Mouse (Mus musculus): ENCODE results near the gene Nudcd3. TPM values are rescaled to one million over a fixed set of nuclear protein-coding genes. Genes with fewer than 3 reads are reported as not detected.

Nudcd3 gene
- total RNA-seq, 2 experiments from 2014 or later, result 58.5 to 62.8 TPM

DNA sequence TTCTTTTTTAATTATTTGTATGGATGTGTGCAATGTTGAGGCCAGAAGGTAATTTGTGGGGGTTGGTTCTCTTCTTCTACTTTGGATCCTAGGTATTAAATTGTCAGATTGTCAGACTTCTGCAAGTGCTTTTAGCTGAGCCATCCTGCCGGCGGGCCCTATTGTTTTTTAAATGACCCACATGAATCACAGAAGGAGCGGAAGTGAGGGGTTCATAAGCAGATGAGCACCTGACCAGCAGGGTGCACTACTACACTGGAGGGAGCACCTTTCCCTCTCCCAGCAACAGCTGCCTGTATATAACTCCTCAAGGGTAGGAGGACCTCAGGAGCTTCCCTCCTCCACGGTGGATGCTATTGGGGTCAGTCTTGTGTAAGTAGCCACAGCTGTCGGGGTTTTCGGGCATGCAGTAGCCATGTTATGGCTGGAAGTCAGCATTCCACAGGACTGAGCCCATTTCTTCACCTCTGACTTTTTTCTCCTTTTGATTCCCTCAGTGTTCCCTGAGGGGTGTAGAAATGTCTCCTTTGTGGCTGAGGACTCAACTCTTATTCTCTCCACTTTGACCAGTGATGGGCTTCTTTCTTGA lies 19.3 kb downstream of the Nudcd3 start:
- no peak for DNase-seq
- intact Hi-C loops (cut with DNase I), result no loop called here

DNA sequence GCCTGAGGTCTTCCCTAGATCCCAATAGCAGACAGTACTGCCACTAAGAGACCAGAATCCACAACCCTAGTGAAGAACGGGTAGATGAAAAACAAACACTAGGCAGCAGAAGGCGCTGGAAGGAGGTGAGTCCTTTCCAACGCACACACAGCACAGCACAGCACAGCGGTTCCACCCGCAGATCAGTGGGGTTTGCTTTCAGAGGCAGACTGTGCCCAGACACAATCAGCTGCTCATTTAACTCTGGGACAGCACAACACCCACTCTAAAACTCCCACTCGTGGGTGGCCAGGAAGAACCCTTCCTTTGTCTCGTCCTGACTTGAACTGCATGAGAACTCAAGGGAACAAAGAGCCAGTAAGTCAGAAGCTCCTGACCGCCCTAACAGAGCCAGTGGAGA lies 21.0 kb downstream of the Nudcd3 start:
- intact Hi-C loops (cut with DNase I), result no loop called here
- no peak for DNase-seq

DNA sequence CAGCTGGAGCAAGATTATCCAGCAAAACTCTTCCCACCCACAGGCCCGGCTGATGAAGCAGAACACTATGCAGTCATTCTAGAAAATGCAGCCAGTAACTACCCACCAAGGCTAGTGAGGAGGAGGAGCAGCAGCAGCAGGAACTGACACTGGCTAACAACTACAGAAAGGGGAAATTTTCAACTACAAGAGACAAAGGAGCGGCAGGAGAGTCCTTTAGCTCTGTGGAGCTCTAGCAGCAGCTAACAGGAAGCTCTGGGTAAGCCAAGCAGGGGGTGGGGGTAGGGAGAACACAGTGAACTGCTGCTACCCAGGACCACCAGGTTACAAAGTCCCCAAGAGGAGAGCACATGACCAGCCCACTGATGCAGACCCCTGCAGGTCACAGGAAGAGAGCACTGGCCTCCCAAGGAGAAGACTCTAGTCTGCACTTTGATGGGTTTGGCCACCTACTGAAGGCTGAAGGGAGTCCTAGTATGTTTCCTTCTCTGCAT lies 21.5 kb downstream of the Nudcd3 start:
- intact Hi-C loops (cut with DNase I), result no loop called here
- DNase-seq, result no peak

DNA sequence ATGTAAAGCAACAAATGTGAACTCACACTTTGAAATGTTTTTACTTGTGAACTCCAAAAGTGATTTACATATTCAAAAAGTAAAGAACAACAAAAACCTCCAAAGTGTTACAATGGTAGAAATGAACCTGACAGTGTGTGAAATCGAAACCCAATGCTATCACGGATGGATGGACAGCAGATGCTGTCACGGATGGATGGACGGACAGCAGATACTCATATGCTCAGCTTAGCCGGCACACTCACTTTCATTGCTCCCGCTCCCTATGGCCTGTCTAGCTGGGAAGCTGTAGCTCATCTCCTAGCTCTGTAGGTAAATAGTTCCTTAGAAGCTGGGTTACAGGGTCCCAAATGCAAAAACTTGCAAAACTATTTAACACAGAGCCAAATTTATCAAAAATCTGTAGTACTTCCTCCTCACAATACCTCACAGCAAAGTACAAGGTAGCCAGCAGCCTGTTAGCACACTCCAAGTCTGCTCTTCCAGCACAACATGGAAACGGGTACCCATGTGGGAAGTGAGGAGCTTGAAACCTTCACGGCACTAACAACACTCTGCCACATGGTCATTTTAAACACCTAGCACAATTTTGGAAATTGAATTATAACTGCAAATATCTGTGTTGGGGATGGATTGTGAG lies 22.3 kb downstream of the Nudcd3 start:
- no peak for DNase-seq
- intact Hi-C loops (cut with DNase I), result no loop called here

DNA sequence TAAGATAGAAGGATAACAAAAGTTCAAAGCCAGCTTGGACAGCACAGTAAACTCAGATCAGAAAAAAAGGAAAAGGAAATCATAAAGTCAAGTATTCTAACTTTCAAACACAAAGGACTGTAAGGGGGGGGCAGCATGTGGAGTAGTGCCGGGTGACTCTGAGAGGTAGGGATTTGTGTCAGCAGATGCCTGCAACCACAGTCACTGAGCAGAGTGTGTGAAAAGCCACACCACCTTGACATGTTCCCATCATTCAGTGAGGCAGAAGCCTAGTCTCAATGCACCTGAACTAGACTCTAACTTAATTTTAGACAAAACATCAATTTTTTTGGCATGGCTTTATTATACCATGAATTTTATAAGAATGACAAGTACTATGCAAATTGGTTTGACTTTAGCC lies 24.7 kb downstream of the Nudcd3 start:
- no peak for DNase-seq
- intact Hi-C loops (cut with DNase I), result no loop called here

DNA sequence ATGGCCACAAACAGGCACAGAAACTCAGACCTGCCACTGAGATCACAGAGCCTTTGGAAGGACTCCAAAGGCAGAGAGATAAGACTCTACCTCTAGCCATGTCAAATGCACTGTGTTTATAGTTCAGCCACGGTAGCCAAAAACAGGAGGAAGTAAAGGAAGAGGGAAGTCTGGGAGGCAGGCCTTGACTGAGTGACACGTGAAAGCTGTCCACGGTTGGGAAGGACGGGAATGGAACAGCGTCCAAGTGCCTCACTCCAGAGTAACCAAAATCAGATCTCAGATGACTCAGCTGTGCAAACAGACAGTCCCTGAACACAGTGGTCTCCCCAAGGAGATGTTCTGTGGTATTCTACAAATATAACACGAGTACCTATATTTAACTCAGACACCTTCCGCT lies 25.5 kb downstream of the Nudcd3 start:
- no peak for DNase-seq
- intact Hi-C loops (cut with DNase I), result no loop called here

DNA sequence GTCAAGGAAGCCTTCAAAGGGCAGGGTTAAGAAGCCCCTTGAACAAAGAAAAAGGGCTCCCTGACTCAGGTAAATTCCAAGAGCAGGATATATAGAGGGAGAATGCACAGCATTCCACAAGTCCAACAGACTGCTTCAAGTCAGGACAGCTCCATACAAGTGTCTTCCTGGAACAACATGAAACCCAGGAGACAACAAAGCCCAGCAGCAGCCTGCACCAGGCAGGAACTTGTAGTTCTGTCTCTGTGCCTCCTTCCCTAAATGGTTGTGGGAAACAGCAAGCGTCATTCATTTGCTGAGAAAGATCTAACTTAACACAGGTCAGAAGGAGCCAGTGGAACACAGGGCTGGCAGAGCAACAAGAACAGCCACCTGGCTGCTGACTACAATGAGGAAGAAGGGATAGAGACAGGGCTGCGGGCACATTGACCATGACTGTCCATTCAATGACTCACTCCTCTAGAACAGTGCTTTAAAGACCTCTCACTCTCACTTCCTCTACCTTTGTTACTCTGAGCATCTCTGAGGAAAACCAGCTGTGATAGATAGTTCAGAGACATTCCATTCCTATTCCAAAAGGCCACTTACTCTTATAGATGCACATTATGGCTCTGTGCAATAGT lies 31.1 kb downstream of the Nudcd3 start:
- no peak for DNase-seq
- intact Hi-C loops (cut with DNase I), result loop anchor here (10.0 kb wide), 1 partner anchor 1694 kb away; no protein-coding TSS in a partner anchor

DNA sequence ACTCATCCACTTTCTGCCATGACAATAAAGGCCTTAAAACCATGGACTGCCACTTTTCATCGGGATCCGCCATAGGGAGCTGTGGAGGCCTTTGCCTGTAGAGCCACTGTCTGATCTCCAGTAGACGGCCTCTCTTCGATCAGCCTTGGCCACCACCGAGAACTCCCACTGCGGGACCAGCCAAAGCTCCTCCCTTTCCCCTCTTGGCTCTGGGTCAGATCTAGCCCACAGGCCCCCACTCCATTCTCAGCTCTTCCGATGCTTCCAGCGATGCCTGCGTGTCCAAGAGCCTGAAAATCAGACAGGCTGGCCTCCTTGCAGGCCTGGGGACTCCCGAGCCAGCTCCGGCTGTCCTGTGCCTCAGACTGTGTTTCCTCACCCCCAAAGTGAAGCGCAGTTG lies 33.9 kb downstream of the Nudcd3 start:
- no peak for DNase-seq
- intact Hi-C loops (cut with DNase I), result loop anchor here (10.0 kb wide), 1 partner anchor 1692 kb away; no protein-coding TSS in a partner anchor

DNA sequence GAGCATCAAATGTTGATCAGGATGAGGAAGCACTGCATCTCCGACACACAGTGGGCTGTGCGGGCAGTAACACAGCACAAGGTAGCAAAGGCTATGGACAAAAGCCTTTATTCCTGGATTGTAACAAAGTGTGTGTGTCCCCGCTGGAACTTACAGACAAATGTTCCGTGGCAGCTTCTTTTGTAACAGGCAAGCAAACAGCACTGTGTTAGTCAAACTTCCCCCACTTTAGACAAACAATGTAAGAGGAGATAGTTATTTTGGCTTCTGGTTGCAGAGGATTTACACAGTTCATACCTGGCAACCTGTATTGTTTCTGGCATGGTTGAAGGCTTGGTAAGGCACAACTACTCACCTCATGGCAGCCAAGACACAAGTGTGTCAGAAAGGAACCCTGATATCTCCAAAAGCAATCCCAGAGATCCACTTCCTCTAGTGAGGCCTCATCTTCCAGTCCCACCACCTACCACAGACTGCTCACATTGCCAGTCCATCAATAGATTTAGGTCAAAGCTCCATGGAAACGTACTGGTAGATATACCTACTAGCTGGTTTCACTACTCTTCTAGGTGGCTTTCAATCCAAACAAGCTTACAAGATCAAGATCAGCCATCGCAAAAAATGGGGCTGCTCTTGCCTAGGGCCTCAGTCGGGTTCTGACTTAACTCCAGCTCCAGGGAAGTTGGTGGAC lies 34.7 kb downstream of the Nudcd3 start:
- no peak for DNase-seq
- intact Hi-C loops (cut with DNase I), result loop anchor here (10.0 kb wide), 1 partner anchor 1691 kb away; no protein-coding TSS in a partner anchor

DNA sequence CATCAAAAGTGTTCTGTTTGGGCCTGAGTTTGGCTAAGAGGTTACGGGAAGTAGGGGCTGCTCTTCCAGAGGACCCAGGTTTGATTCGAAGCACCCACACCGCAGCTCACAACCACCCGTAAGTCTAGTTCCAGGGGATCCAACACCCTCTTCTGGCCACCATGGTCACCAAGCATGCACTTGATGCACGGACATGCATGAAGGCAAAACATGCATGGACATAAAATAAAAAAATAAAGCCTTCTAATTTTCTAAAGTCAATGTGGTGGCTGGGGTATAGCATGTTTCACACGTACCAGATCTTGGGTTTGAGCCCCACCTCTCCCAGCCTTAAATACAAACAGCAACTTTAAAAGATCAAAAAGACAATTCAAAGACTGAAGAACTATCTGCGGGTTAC lies 35.4 kb downstream of the Nudcd3 start:
- intact Hi-C loops (cut with DNase I), result loop anchor here (10.0 kb wide), 1 partner anchor 1690 kb away; no protein-coding TSS in a partner anchor
- no peak for DNase-seq

DNA sequence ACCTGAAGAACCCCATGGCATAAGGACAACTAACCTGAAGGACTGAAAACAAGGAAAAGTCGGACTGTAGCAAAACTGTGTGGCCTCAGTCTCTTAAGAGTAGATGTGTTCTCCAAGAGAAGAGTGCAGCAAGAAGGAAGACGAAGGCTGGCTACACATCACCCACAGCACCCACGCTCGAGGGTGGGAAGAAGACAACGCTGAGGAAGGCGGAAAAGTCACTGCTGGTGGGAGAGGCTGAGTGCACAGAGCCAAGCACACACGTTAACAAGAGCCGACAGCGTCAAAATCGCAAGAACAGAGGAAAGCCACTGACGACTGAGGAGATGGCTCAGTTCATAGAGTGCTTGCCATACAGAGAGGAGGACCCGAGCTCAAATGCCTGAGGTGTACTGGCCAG lies 36.5 kb downstream of the Nudcd3 start:
- intact Hi-C loops (cut with DNase I), result loop anchor here (10.0 kb wide), 1 partner anchor 1689 kb away; no protein-coding TSS in a partner anchor

DNA sequence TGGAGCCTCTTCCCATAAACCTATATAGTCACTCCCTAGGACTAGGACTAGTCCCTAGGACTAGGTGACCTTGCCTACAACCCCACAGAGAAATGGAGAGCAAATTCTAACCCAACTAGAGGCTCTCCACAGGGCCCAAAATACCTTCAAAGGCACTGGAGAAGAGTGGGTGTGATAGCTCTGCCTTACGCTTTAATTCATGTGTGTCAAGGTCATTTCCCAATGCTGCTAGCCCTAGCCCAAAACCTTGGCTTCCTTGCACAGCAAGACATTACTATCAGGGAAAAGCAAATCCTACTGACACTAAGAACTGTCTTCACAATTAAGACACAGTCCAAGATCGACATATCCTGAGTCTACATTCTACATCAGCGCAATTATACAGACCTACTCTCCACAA lies 37.2 kb downstream of the Nudcd3 start:
- DNase-seq, result no peak
- intact Hi-C loops (cut with DNase I), result loop anchor here (10.0 kb wide), 1 partner anchor 1688 kb away; no protein-coding TSS in a partner anchor

More for the DNA sequence above, 36.5 kb downstream of the Nudcd3 start:
- no peak for DNase-seq

DNA sequence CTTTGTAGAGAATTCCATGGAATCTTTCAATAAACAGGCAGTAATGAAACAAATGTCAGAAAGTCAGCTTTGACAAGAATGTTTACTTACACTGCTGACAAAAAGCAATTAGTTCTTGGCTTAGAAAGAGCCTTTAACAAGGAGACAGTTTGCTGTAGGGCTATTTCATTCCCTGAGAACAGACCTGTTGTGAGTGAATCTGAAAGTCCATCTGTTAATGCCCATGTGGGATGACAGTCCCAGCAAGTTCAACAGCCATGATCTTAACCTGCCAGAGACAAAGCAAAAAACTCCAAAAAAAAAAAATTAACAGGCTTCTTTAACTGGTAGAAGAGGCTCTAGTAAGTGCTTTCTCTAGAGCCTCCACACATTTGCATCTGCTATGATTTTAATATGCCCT lies 38.7 kb downstream of the Nudcd3 start:
- intact Hi-C loops (cut with DNase I), result loop anchor here (10.0 kb wide), 1 partner anchor 1687 kb away; no protein-coding TSS in a partner anchor
- no peak for DNase-seq

DNA sequence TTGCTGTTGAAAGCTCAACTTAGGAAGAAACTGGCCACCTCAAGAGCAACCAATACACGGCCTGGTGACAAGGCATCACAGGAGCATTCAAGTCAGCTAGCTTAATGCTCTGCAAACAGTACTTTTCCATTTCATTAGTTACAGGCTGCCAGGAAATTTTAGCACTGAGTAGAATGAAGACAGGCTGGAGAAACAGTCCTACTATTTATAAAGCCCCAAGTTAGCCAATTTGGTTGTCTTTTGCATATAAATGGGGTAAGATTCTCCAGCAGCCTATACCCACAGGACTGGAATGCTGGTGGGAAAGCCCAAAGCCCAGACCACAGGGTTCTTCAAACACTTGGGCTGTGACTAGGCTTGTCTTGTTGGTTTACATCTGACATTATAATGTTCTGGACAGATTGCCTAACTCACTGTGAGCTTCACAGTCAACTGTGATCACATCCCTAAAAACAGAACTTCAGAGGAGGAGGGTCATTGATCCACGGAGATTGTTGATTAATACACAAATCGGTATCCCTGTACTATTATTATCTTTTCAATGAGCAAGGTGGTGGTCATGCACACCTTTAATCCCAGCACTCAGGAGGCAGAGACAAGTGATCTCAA lies 39.4 kb downstream of the Nudcd3 start:
- intact Hi-C loops (cut with DNase I), result loop anchor here (10.0 kb wide), 1 partner anchor 1686 kb away; no protein-coding TSS in a partner anchor
- no peak for DNase-seq

DNA sequence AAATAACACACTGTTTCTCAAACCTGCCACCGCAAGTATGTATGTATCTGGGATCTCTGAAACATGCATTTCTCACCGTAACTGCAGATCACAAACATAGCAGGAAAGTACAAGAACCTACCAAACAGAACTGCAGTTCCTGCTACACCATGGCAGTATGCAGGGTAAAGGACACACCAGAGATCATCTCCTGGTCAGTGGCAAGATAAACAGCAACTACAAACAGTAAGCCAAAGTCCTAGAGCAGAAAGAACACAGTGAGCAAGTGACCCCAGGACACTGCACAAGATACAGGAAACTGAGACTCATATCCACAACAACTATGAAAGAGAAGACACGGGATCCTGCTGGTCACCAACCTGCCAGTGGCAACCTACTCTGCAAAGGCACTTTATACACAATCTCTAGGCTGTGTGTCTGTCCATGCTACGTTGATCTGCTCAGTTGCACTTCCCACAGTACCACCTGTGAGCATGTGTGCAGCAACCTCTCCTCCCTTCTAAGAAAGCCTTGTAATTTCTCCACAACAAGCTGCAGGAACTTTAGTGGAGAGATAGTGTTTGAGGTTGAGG lies 40.4 kb downstream of the Nudcd3 start:
- DNase-seq, result no peak
- intact Hi-C loops (cut with DNase I), result loop anchor here (10.0 kb wide), 1 partner anchor 1685 kb away; no protein-coding TSS in a partner anchor

DNA sequence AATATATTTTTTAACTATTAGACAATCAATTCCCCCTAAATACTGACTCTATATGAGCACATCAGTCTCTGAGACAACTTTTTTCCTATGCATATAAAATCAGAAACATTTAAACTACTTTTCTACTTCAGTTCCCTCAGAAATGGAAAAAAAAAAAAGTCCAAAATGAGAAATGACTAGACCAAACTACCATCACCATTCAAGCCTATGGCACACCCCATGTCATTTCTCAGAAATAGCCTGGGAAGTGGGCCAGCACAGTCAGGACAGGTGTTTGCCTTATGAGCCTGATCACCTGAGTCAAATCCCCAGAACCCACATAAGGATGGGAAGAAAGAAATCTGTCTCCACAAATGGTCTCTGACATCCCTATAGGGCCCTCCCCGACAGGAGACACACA lies 41.7 kb downstream of the Nudcd3 start:
- intact Hi-C loops (cut with DNase I), result no loop called here
- no peak for DNase-seq

DNA sequence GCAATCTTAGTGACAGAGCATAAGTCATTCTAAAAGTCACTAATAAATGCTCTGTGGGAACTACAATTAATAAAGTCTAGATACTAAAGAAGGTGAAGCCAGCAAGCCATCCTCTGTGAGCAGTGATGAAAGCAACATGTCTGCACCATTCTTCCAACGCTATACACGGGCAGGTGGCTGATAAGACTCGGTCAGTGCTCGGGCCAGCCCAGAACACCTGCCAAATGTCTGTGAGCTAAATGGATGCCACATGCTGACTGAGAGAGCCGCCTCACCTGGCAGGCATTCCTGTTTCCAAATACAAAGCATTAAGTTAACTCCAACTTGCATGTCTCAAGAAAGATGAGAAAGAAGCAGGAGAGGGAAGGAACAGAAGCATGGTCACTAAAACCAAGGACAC lies 43.1 kb downstream of the Nudcd3 start:
- intact Hi-C loops (cut with DNase I), result no loop called here
- no peak for DNase-seq

DNA sequence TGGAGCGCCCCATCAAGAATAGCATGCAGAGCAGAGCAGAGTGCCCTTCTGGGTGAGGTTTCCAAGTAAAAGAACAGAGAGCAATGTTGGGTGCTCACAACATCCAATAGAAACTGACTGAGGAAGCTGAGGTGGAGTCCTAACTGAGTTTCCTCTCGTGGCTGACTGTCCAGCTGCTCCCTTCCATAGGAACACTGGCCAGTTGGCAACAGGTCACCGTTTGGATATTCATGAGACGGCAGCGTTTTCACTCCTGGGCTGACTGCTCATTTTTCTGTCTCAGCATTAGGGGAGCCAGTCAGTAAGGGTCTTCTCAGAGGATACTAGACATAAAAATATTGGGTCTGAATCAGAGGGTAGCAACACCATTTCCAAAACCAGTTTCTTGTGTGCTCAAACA lies 43.6 kb downstream of the Nudcd3 start:
- intact Hi-C loops (cut with DNase I), result no loop called here
- DNase-seq, result peak in 1 of 2 experiments; percentile 17

DNA sequence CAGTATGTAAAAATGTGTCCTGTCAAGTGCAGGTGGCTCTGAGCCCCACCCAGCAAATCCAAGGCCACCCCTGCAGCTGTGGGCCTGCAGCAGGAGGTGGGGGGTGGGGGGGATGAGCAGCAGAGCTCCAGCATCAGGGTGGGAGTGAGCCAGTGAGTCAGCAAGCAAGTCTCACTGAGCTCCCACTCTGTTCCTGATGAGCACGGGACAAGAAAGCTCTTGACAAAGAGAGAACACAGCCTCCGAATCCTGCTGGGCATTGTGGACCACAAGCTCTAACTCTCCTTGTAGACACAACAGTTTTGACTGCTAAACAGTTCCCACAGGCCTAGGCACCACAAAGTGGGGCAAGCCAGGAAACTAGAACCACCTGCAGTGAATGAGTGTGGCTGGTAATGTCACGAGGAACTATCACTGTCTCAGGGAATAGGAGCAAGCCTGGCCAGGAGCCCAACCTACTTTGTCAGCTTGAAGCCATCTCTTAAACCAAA lies 46.0 kb downstream of the Nudcd3 start:
- DNase-seq, result no peak
- intact Hi-C loops (cut with DNase I), result no loop called here

DNA sequence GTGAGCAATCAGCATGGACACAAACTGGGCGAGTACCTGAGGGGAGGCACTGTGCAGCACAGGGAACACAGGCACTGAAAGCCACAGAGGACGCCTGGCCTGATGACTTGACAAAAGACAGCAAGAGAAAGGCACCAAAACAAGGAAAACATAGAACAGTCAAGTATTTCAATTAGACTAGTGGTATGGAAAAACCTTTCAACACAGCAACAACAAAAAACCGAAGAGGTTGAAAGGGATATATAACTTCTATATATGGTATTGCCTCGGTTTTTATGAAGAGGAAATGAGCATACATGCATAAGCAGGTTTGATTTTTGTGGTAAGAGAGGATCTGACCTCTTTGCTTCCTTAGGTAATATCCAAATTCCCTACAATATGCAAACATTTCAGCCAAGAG lies 47.4 kb downstream of the Nudcd3 start:
- DNase-seq, result no peak
- intact Hi-C loops (cut with DNase I), result no loop called here
